Mouse (Mus musculus) retina, postnatal 7 days (tissue): Measurements from ENCODE around the gene Elf1.
"Not testable (repeated sequence)": the region's sequence is repeated elsewhere in the genome, so short reads cannot be mapped to it uniquely, and the experiment has no call there.

Experiments used
- DNase-seq: peaks from one replicate; pipeline ENCODE4 v3.0.0-alpha.2; 2012; ENCODE audit warnings: low read depth, low spot score

The Elf1 gene

GRCm38 (mm10) chr14:79480624-79481338 is at the start of gene Elf1:
Gene Elf1, plus strand, starts transcription at chr14:79481194.
- peak; percentile 84 for DNase-seq

DNA sequence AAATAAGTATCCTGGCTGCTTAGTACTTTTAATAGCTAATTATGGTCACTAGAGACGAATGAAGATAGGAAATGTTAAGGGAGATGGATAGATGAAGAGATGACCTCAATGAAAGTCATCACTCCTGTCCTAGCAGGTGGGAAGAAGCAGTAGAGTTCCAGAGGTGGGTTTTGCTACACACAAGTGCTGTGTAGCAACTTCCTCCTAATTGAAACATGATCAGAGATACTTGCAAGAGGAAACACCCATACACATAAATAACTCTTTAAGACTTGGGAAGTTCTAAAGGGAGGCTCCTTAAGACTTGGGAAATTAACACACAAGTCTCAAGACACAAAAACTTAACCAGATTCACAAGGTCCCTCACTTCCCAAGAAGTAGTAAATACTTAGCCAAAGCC is 46.9 kb upstream of the Elf1 start:
- no peak for DNase-seq

DNA sequence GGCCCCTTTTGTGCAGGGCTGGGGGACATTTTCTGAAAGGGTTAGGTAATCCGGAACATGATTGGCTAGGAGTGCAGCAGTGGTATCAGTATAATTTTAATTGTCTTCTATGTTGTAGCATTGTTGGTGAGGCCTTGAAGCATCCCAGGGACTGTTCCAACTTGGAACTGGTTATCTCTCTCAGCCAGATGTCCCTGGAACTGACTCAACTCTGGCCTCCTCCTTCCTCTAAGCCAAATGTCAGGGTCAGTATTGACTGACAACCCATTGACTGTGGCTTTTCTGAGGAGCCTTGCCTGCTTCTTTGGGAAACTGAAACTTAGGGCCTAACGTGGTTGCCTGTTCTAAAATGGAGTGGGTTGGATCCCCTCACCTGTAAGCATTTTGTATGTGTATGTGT is 40.3 kb upstream of the Elf1 start:
- DNase-seq, result no peak

DNA sequence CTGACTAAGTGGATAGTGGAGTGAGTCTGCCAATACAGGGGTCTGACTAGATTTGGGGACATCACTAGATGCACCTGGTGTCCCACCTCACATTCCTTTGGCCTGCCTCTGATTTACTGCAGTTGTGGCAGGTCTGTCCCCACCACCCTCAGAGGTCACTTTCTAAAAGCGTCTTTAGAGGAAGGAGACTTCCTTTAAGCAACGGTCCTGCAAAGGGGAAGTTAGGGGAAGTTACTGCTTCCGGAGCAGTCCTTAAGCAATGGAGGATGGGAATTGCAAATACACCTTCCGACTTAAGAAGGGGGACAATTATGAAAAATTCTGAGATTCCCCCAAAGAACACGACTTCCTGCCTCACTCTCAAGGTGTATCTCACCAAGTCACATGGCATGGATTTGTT is 39.6 kb upstream of the Elf1 start:
- no peak for DNase-seq

DNA sequence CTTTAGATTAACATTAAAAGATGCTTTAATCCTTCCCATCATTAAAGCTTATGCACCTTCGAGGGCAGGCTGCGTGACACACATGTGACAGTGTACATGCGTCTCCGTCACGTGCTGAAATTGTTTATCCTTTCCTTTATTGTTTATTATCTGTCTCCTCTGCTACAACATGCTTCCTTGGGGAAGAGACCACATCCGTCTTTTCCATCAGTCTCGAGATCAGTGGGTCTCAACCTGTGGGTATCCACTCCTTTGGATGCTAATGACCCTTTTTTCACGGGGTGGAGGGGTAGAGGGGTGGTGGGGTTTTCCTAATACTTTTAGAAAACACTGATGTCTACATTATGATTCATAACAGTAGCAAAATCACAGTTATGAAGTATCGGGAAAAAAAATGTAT is 36.4 kb upstream of the Elf1 start:
- no peak for DNase-seq

DNA sequence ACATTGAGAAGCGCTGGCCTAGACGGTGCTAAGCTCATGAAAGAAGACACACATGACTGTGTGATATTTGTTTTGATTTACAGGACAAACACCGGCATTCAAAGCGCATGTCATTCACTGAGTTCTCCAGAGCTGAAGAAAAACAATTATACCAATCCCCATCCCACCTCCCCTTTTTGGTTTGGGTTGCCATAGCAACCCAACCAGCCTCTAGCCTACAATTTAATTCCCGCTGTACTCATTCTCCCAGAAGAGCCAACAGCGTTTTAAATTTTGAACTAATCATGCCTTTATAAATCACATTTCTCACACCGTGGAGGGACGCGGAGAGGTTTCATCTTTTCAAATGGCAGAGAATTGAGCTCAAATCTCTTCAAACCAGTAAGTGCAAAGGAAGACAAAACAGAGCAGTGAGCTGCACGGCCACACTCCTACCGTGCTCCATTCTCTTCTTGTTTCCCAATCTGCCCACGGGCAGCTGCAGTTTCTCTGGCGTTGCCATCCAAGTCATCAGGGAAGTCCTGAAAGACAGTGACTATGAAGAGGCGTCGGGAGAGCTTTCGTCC is 35.9 kb upstream of the Elf1 start:
- DNase-seq, result peak; percentile 23

DNA sequence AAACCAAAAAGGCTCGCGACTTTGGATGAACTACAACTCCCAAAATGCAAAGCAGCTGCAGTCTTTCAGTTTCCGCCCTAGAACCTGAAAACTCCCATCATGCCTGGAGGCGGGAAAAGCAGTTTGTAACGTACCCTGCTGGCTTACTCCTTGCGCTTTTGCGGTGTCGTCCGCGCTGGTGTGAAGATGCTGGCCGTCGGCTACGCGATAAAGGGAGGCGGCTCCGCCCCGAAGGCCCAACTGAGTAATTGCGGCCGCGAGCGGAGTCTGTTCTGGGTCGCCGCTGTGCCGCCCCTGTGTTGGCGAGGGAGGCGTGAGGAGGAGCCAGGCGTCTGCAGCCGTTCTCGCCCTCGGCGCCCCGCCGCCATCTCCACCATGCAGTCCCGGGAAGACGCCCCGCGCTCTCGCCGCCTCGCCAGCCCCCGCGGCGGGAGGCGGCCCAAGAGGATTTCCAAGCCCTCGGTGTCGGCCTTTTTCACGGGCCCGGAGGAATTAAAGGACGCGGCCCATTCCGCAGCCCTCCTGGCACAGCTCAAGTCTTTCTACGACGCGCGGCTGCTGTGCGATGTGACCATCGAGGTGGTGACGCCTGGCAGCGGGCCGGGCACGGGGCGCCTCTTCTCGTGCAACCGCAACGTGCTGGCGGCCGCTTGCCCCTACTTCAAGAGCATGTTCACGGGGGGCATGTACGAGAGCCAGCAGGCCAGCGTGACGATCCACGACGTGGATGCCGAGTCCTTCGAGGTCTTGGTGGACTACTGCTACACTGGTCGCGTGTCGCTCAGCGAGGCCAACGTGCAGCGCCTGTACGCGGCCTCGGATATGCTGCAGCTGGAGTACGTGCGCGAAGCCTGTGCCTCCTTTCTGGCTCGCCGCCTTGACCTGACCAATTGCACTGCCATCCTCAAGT is 29.1 kb upstream of the Elf1 start, which contains the start of gene Kbtbd6:
Kbtbd6 (plus strand) TSS at position 155 of the 910 bp plus-strand sequence.
- peak; percentile 84 for DNase-seq

DNA sequence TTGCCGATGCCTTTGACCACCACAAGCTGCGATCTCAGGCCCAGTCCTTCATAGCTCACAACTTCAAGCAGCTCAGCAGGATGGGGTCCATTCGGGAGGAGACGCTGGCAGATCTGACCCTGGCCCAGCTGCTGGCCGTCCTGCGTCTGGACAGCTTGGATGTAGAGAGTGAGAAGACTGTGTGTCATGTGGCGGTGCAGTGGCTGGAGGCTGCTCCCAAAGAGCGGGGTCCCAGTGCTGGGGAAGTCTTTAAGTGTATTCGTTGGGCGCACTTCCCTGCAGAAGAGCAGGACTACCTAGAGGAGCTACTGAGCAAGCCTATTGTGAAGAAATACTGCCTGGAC is 28.4 kb upstream of the Elf1 start:
- DNase-seq, result not testable (repeated sequence)

- no peak for DNase-seq
These were observed 20.6 kb upstream of the Elf1 start for GRCm38 (mm10) chr14:79460401-79460800.

DNA sequence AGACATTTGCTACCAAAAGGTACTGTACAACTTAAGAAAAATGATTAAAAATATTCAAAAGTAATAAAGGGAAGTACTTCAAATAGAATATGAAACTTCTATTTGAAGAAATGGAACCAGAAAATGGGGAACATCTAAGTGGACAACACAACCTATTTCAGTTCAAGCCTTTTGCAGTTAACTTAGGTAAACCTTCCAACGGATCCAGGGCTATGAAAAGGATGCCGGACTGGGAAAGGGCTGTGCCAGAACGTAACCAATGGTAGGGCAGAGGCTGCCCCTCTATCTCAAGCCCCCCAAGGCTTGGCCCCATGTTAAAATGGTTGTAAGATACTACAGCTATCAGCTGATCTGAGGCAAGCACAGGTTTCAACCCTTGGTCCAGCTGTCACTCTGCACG is 20.0 kb upstream of the Elf1 start:
- DNase-seq, result no peak

DNA sequence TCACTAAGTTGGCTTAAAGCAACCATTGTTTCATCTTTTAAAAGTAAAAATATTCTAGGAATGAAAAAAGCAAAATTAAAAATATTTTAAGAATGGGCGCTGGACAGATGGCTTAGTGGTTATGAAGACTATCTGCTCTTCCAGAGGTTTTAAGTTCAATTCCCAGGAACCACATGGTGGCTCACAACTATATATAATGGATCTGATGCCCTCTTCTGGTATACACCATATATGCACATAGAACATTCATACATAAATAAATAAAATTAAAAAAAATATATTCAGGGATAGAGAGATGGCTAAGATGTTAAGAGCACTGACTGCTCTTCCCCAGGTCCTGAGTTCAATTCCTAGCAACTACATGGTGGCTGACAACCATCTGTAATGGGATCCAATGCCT is 15.4 kb upstream of the Elf1 start:
- DNase-seq, result no peak

DNA sequence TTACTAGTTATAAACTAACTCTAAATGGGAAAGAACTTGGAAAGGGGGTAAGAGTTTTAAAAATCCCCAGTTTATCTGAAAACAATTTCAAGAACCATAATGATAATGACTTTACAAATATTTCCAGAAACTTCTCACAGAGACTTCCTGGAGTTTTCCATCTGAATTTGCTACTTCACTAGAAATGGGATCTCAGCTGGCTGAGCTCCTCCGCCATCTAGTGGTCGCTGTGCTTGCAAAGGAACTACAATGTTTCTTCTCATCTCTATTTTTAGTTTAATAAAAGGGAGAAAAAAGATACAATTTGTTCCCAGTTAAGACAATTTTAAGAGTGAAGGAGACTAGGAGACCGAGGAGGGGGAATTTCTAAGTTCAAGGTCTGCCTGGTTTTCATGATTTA is 13.4 kb upstream of the Elf1 start:
- DNase-seq, result no peak

DNA sequence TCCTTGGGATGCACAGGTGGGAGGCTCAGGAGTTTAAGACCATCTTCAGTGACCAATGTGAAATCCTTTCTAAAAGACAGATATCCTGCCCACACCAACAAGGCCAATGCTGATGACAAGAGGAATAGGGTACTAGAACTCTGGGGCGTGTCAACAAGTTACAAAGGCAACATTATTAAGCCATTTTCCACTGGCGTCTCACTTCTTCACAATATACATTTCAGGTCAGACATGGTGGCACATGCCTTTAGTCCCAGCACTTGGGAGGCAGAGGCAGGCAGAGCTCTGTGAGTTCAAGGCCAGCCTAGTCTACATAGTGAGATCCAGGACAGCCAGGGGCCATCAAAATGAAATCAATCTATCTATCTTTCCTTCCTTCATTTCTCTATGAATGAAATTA is 7.6 kb upstream of the Elf1 start:
- DNase-seq, result no peak

- DNase-seq, result peak; percentile 89
These were observed 551 bp downstream of the Elf1 start, which contains the start of gene Wbp4 for GRCm38 (mm10) chr14:79481339-79482151. Gene Wbp4, minus strand, starts transcription at chr14:79481520.

GRCm38 (mm10) chr14:79482251-79482661 is 1.3 kb downstream of the Elf1 start:
- peak; percentile 21 for DNase-seq

DNA sequence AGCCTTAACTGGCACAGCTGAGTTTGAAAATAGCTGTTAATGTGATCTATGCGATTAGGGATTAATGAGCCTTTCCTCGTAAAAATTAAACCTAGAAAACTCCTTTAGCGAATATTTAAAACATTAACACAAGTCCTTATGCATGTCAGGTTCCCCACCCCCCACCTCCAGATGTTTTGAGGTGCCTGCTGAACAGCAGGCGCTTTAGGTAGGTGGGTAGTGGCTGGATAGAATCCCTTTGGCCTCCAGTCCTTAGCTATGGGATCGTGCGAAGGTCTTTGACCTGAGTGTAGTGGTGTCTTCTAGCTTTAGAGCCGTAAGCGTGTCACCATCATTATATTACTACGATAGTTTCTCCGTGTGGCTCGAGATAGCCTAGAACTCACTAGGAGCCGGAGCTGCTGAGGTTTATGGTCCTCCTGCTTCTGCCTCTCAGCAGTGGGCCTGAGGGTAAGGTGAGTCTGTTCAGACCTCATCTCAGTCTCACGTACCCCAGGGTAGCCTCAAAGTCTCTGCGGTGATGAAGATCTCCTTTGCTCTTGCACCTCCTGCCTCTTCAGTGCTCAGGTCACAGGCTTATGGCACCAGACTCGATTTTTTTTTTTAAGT is 1.9 kb downstream of the Elf1 start:
- no peak for DNase-seq

DNA sequence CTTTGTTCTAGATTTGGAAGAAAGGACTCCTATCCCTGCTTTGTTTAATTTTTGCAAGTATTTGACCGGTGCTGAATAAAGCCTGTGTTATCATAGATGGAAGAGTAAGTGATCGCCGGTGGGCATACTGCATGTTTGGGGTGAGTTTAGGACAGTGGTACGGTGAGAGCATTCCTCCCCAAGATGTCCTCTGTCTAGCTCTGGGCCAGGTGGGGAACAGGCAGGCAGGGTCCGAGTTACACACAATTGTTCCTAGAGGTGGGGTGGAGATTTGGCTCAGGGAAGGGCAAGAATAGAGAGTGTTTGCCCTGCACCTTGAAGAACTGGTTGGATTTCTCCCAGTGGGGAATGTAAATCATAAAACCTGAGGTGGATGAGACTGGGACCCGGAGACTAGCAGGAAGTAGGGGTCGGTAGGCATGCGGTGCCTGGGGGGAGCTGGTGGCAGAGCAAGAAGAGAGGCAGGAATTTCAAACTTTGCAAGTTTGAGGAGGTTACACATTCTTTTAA is 2.7 kb downstream of the Elf1 start:
- no peak for DNase-seq

DNA sequence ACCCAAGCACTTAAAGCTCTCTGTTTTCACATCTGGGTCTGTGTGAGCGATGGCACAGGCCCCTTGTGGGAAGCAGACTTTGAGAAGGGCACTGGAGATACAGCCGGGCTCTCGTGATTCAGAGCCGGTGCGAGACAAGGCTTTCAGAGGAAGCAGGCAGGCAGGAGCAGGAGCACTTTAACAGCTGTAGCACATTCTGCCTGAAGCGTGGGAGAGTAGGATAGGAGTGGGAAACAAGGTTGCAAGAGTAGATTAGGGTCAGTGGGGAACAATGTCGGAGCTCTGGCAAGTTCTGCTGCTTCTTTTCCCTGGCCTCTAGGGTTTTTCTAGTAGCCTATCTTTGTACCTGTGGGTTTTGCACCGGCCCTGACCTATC is 5.6 kb downstream of the Elf1 start:
- no peak for DNase-seq

DNA sequence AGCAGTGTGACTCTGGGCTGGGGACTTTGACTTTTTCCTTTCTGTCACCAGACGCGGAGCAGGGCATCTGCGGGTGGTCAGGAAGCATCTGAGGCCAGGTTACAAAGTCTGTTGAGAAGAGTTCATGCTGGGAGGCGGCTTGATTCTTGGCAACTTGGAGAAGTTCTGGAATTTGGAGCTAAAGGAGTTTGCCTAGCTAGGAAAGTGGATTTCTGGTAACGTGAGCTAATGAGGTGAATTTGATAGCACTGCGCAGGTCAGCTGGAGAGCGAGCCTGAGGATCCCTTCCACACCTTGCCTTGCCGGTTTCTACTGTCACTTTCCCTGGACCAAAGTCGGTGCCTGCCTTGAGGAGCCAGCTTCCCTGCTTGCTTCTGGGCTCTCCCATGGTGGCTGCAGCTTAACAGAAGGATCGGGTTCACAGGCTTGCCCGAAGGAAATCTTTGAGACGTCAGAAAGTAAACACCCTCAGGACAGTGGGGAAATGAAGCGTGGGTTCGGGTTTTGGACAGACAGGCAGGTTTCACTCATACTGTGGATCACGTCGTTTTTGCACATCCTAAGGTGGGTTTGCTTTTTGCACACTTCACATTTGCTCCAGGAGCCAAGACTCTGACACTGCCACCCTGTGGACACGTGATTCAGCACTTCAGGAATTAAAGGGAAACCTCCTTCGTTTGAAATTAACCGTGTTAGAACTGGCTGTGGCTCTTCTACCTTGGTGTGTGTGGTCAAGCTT is 6.2 kb downstream of the Elf1 start:
- DNase-seq, result peak; percentile 21

DNA sequence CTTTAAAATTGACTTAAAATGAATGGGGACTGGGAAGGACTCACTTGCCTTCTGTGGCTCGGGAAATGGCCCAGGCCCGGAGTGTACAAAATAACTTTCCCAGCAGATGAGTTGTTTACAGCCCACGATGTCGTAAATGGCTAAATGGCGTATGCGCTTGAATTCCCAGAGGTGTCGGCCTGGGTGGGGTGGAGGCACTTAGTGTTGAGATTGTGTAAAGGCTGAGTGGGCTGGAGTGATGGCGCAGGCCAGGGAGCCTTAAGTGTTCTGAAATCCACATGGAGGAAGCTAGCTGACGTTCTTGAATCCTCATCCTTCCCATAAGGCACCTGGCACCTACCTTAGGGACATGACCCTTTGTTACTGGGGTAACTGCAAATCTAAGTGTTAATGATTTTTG is 7.5 kb downstream of the Elf1 start:
- DNase-seq, result no peak
